Mouse (Mus musculus) ES-E14 (cell line): ENCODE data around the gene Cnksr3. TPM values are rescaled to one million over a fixed set of nuclear protein-coding genes. Genes with fewer than 3 reads are reported as not detected.

Experiments used
- DNase-seq: peaks from one replicate; pipeline ENCODE4 v3.0.0-alpha.2; 2013; ENCODE audit warnings: low read depth, low spot score
- H3K27ac ChIP-seq: 2 replicates; pipeline ENCODE4 v1.5.1; 2012; ENCODE audit warnings: low read depth, mild to moderate bottlenecking, low read length, moderate library complexity, mixed read lengths; ENCODE audit not compliant: poor library complexity, insufficient read depth, severe bottlenecking
- H3K36me3 ChIP-seq: 2 replicates; pipeline ENCODE4 v1.6.1; 2012; ENCODE audit warnings: mild to moderate bottlenecking, low read length, moderate library complexity, mixed read lengths; ENCODE audit not compliant: control insufficient read depth, poor library complexity, insufficient read depth, severe bottlenecking
- H3K4me1 ChIP-seq, 2 experiments: fragments of 150-350 bp in 1 of 2; sonication (generic) in 1 of 2; 2 replicates each; pipeline ENCODE4 v1.6.1; 2012; ENCODE audit warnings: low read length in 2 of 2, mild to moderate bottlenecking in 1 of 2, mixed read lengths in 1 of 2; ENCODE audit not compliant: control insufficient read depth in 2 of 2, insufficient read depth in 2 of 2, poor library complexity in 1 of 2
- H3K4me3 ChIP-seq, 2 experiments: fragments of 150-350 bp in 1 of 2; sonication (generic) in 1 of 2; 2 replicates each; pipeline ENCODE4 v1.5.1; 2012; ENCODE audit warnings: low read length in 2 of 2, low read depth in 1 of 2, mild to moderate bottlenecking in 1 of 2, mixed read lengths in 1 of 2; ENCODE audit not compliant: insufficient read depth in 1 of 2, poor library complexity in 1 of 2, severe bottlenecking in 1 of 2
- H3K9ac ChIP-seq: 2 replicates; pipeline ENCODE4 v1.6.1; 2012; ENCODE audit warnings: low read depth, mild to moderate bottlenecking, low read length, mixed read lengths; ENCODE audit not compliant: poor library complexity, insufficient read depth, severe bottlenecking
- H3K9me3 ChIP-seq: fragments of 150-350 bp; sonication (generic); 2 replicates; pipeline ENCODE4 v1.6.1; 2012; ENCODE audit warnings: low read depth, mild to moderate bottlenecking, low read length; ENCODE audit not compliant: control insufficient read depth, insufficient read depth
- CHD2 ChIP-seq: IDR thresholded peaks from 2 replicates; pipeline ENCODE4 v1.6.1; 2014; ENCODE audit warnings: mild to moderate bottlenecking, low read depth, low read length, inconsistent platforms
- HCFC1 ChIP-seq: IDR thresholded peaks from 2 replicates; pipeline ENCODE4 v1.6.1; 2012; ENCODE audit warnings: low read length, inconsistent platforms, borderline replicate concordance; ENCODE audit not compliant: insufficient read depth
- MAFK ChIP-seq: IDR thresholded peaks from 2 replicates; pipeline ENCODE4 v1.6.1; 2014; ENCODE audit warnings: mild to moderate bottlenecking, low read depth, low read length, inconsistent platforms; ENCODE audit not compliant: insufficient read depth
- ZC3H11A ChIP-seq: IDR thresholded peaks from 2 replicates; pipeline ENCODE4 v1.6.1; 2012; ENCODE audit warnings: low read depth, mild to moderate bottlenecking, inconsistent platforms, low read length, borderline replicate concordance
- ZNF384 ChIP-seq: IDR thresholded peaks from 2 replicates; pipeline ENCODE4 v1.6.1; 2012; ENCODE audit warnings: low read depth, low read length, inconsistent platforms
- in situ Hi-C, 2 experiments: fragments of 600-800 bp; cut with MboI; formaldehyde crosslinking; loops; one replicate each; pipeline ENCODE4 v1.15.1; 2025; ENCODE audit warnings: low sequenced_read_pairs in 2 of 2, inconsistent platforms in 1 of 2; ENCODE audit not compliant: unreplicated experiment in 2 of 2
- total RNA-seq: library from RNA; depleted of rRNA; stranded (reverse); fragments of 300-350 nt; gene quantifications from 2 replicates; pipeline ENCODE4 v1.2.3, GENCODE M21; 2012

Cnksr3 gene
- total RNA-seq, 1 experiment: 5.4 TPM

DNA sequence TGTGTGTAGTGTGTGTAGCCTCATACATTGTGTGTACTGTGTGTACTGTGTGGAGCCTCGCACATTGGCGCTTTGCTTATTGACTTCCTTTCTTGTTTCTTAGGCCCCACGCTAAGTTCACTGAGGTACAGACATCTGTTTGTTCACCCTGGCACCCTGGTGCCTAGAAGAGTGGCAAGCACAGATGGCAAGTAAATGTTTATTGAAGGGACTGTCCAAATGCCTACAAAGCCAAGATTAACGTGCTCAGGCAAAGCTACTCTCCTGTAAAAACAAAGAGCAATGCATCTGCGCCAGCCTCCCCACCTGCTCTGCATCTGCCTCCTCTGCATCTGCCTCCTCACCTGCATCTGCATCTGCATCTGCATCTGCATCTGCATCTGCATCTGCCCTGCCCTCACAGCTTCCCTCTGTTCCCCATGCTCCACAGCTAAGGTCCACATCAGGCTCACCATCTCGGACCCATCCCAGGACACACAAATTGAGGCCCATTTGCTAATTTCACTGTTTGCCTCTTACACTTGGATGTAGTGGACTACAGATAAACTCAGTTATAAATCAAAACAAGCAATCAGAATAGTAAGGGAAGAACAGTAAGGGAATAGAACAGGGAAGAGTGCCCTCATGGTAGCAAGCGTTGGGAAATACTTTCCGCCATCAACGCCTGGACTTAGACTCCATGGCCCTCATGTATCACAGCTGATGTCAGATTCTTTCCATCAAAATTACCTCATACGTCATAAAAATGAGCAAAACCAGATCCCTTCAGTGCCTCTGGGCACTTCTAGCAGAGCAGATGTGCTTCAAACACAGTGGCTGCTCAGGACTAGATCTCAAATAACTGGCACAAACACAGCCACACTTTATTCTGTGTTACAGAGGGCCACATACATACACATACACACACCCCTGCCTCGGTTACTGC lies 62.1 kb downstream of the Cnksr3 start:
- in situ Hi-C loops: no loop called here
- Histone ChIP-seq H3K4me1 (no peaks in the 10 kb centered on the region), H3K9ac (no peak overlapping the region), H3K27ac (no peak overlapping the region), H3K4me3 (no peak overlapping the region), H3K36me3 (no peaks in the 10 kb centered on the region; the same call in 1 of the 2 replicates), H3K9me3 (no peaks in the 10 kb centered on the region)
- no peak for TF ChIP-seq MAFK
- no peak for TF ChIP-seq HCFC1
- TF ChIP-seq ZC3H11A: no peak
- TF ChIP-seq ZNF384: no peak
- TF ChIP-seq CHD2: no peak
- no peak for DNase-seq

GRCm38 (mm10) chr10:7145614-7146013 lies 66.4 kb downstream of the Cnksr3 start:
- Histone ChIP-seq H3K36me3 (no peaks in the 10 kb centered on the region; the same call in 1 of the 2 replicates), H3K4me1 (no peaks in the 10 kb centered on the region), H3K9me3 (no peaks in the 10 kb centered on the region), H3K27ac (no peak overlapping the region), H3K9ac (no peak overlapping the region), H3K4me3 (no peak overlapping the region)
- no peak for DNase-seq
- in situ Hi-C loops: no loop called here
- TF ChIP-seq CHD2: no peak

GRCm38 (mm10) chr10:7144081-7144783 lies 67.8 kb downstream of the Cnksr3 start:
- Histone ChIP-seq H3K9me3 (no peaks in the 10 kb centered on the region), H3K27ac (no peak overlapping the region), H3K36me3 (no peaks in the 10 kb centered on the region; the same call in 1 of the 2 replicates), H3K4me1 (no peaks in the 10 kb centered on the region), H3K4me3 (no peak overlapping the region), H3K9ac (no peak overlapping the region)
- DNase-seq: no peak
- no peak for TF ChIP-seq HCFC1
- TF ChIP-seq CHD2: no peak
- no peak for TF ChIP-seq MAFK
- no peak for TF ChIP-seq ZNF384
- no peak for TF ChIP-seq ZC3H11A
- in situ Hi-C loops: no loop called here

DNA sequence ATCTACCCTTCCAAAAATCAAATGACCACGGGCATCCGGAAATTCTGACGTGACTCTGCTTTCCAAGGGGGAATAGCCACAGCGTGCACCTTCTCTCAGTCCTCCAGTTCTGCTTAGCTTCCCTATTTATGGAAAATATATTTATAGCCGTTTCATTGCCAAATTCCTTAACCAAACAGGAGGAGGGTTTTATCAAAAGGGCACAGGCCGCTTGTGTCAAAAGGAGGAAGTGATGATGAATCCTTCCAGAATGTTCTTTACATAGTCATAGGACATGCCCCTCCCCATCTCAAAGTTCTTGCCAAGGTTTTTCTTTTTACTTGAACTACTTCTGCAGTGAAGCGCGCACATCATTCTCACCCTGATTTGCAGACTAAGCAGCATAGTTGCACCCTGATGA lies 69.8 kb downstream of the Cnksr3 start:
- H3K27ac ChIP-seq: no peak overlapping the region
- no peak for DNase-seq
- H3K9me3 ChIP-seq: no peaks in the 10 kb centered on the region
- no peak overlapping the region for H3K9ac ChIP-seq
- in situ Hi-C loops: no loop called here
- no peak overlapping the region for H3K4me3 ChIP-seq
- no peaks in the 10 kb centered on the region for H3K4me1 ChIP-seq
- TF ChIP-seq ZC3H11A (no peak), MAFK (no peak), CHD2 (no peak), HCFC1 (no peak), ZNF384 (no peak)
- H3K36me3 ChIP-seq: no peaks in the 10 kb centered on the region; the same call in 1 of the 2 replicates
